Mouse (Mus musculus): ENCODE results near the gene Rad51ap1. TPM values are rescaled to one million over a fixed set of nuclear protein-coding genes. Genes with fewer than 3 reads are reported as not detected.

Gene Rad51ap1
- polyA plus RNA-seq (2015; fragmentation: Illumina TruSeq; extraction: RNeasy Lipid Tissue Mini Kit (QIAGEN cat#74804); ENCODE audit: insufficient read depth, low read depth, low replicate concordance) = 0.68 TPM

GRCm38 (mm10) chr6:126939487-126940171, at the start of gene Rad51ap1, which contains the start of gene D6Wsu163e:
Gene Rad51ap1 (minus strand): TSS chr6:126939587.
Gene D6Wsu163e (plus strand): TSS chr6:126939962.

DNA sequence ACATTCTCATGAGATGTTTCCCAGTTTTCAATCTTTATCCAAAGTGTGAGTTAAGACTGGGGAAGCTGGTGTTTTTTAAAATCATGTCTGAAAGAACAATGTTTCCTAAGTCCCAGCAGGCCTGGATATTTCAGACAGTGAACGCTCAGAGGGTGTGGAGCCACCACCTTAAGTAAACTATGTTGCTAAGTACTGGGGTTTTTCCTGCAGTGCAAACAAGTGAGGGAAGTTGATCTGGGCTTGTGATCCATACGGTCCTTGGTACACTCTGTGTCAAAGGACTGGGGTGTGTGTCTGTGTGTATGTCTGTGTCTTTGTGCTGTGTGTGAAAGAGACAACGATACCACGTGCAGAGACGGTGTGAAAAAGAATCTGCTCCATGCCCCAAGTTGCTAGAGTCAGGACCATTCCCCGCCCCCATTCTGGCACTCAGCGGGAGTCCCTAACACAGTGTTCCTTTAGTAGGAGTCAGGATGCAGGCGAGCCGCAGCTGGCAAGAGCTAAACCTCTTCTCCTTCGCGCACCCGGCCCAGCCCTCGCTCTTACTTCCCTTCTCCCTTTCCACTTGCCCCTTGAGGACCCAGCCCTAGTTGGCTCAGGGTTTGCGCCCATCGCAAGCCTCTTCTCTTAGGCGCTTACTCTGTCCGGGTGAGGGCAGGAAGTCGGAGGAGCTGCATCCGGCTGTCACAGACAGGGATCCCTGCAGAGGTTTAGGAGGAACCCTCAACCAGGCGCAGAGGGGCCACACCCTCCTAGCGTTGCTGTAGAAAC, 18.1 kb downstream of the Rad51ap1 start, which contains the start of gene Dyrk4:
Dyrk4 (minus strand) TSS at position 729 of the 771 bp plus-strand sequence.

Other genes starting within 250 kb of the Rad51ap1 start
- gene Kcna6, start 198.9 kb downstream of the Rad51ap1 start, polyA plus RNA-seq (2015; fragmentation: Illumina TruSeq; extraction: RNeasy Lipid Tissue Mini Kit (QIAGEN cat#74804); ENCODE audit: insufficient read depth, low read depth, low replicate concordance) = 1.1 TPM
- gene Ndufa9, start 90.5 kb downstream of the Rad51ap1 start, polyA plus RNA-seq (2015; fragmentation: Illumina TruSeq; extraction: RNeasy Lipid Tissue Mini Kit (QIAGEN cat#74804); ENCODE audit: insufficient read depth, low read depth, low replicate concordance) = 16.1 TPM
- not detected for gene Akap3, start 86.5 kb downstream of the Rad51ap1 start, polyA plus RNA-seq (2015; fragmentation: Illumina TruSeq; extraction: RNeasy Lipid Tissue Mini Kit (QIAGEN cat#74804); ENCODE audit: insufficient read depth, low read depth, low replicate concordance)
- not detected for gene Dyrk4, start 17.7 kb downstream of the Rad51ap1 start, polyA plus RNA-seq (2015; fragmentation: Illumina TruSeq; extraction: RNeasy Lipid Tissue Mini Kit (QIAGEN cat#74804); ENCODE audit: insufficient read depth, low read depth, low replicate concordance)
- 5.7 TPM for gene D6Wsu163e, start 375 bp upstream of the Rad51ap1 start, polyA plus RNA-seq (2015; fragmentation: Illumina TruSeq; extraction: RNeasy Lipid Tissue Mini Kit (QIAGEN cat#74804); ENCODE audit: insufficient read depth, low read depth, low replicate concordance)
- gene Fgf6, start 76.0 kb upstream of the Rad51ap1 start, polyA plus RNA-seq (2015; fragmentation: Illumina TruSeq; extraction: RNeasy Lipid Tissue Mini Kit (QIAGEN cat#74804); ENCODE audit: insufficient read depth, low read depth, low replicate concordance) = not detected
- gene Fgf23, start 133.3 kb upstream of the Rad51ap1 start, polyA plus RNA-seq (2015; fragmentation: Illumina TruSeq; extraction: RNeasy Lipid Tissue Mini Kit (QIAGEN cat#74804); ENCODE audit: insufficient read depth, low read depth, low replicate concordance) = not detected
- gene Tigar, start 170.0 kb upstream of the Rad51ap1 start, polyA plus RNA-seq (2015; fragmentation: Illumina TruSeq; extraction: RNeasy Lipid Tissue Mini Kit (QIAGEN cat#74804); ENCODE audit: insufficient read depth, low read depth, low replicate concordance) = 1.9 TPM
- gene Ccnd2, start 212.6 kb upstream of the Rad51ap1 start, polyA plus RNA-seq (2015; fragmentation: Illumina TruSeq; extraction: RNeasy Lipid Tissue Mini Kit (QIAGEN cat#74804); ENCODE audit: insufficient read depth, low read depth, low replicate concordance) = 20.9 TPM